ENCODE assay signal across 9 mouse cellular contexts in the genomic region with DNA sequence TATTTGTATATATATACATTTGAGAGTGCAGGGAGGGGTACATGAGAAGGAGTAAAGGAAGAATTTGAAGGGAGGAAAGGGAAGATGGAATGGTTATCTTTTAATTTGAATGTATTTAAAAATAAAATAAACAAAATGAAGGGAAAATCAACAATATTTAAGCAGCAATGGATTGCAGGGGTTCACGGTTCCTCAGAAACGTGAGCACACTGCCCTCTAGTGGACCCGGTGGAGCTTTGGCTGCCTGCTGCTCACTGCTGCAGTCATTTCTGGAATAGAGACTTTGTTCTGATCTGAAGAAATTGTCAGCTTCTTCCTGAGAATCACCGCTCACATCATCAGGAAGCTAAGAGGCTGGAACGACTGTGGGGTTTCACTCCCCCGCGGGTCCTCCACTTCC. TPM values are rescaled to one million over a fixed set of nuclear protein-coding genes. Genes with fewer than 3 reads are reported as not detected.
DNase-seq lines count a peak whose midpoint lies in the region; ATAC-seq lines count a peak whose summit lies in the region.
"Had no signal": no experiment of that assay in that cellular context is flagged by ENCODE, and none has a peak within 500 bp of the region (broad histone marks: within the 10 kb centered on the region; RNA-seq: fewer than 3 reads in every experiment).

No protein-coding gene starts in this region.

- 17% methylated on average over 5 of the region's 7 CpGs for WGBS in forebrain, embryonic 14.5 days
- 32% methylated on average over 5 of the region's 7 CpGs for WGBS in midbrain, embryonic 14.5 days

- ATAC-seq in forebrain, embryonic 14.5 days: peak; percentile 72; the same call in 1 of the 2 replicates
- no peak for ATAC-seq in midbrain, embryonic 14.5 days (ENCODE audit: low FRiP score, low TSS enrichment)

- H3K4me3 ChIP-seq in forebrain, embryonic 14.5 days (ENCODE audit: low read depth, low read length): no peak overlapping the region
- no peak overlapping the region for H3K4me3 ChIP-seq in midbrain, embryonic 14.5 days (replicated peaks; ENCODE audit: low read depth, low read length)

- no peaks in the 10 kb centered on the region for H3K27me3 ChIP-seq in forebrain, embryonic 14.5 days (replicated peaks; ENCODE audit: control insufficient read depth, insufficient read depth, low read length)
- H3K27me3 ChIP-seq in midbrain, embryonic 14.5 days (ENCODE audit: control insufficient read depth, insufficient read depth, low read length): no peaks in the 10 kb centered on the region

- H3K4me2 ChIP-seq in forebrain, embryonic 14.5 days (ENCODE audit: low read length): no peak overlapping the region
- H3K4me2 ChIP-seq in midbrain, embryonic 14.5 days (ENCODE audit: low read length): no peak overlapping the region

- DNase-seq in kidney, postnatal 10 days: peak; percentile 59
- no peak for DNase-seq in kidney, adult 18-20 months
- peak; percentile 5 to 15 for DNase-seq in CD8-positive naive resting alpha-beta T cell, adult 2 months (ENCODE audit: low read depth in 2 of 2, low spot score in 2 of 2)
- peak; percentile 15 for DNase-seq in adipocyte (ENCODE audit: low spot score)
- DNase-seq in forebrain, embryonic 14.5 days (ENCODE audit: low spot score): peak; percentile 76
- peak; percentile 79 for DNase-seq in midbrain, embryonic 14.5 days
- DNase-seq in cerebellum, adult 11-12 months: no peak
- DNase-seq in frontal cortex, postnatal 36 days (ENCODE audit: low spot score in 2 of 2): no peak

- H3K27ac ChIP-seq in forebrain, embryonic 14.5 days (ENCODE audit: low read depth, low read length): no peak overlapping the region
- no peak overlapping the region for H3K27ac ChIP-seq in midbrain, embryonic 14.5 days (replicated peaks; ENCODE audit: low read depth, low read length)
- H3K27ac ChIP-seq: macrophage had no signal

- H3K4me1 ChIP-seq in forebrain, embryonic 14.5 days (ENCODE audit: control insufficient read depth, insufficient read depth, low read length): 0 out of 2 replicates have a peak, but pooled peaks cover 3% of the 10 kb centered on the region
- no peaks in the 10 kb centered on the region for H3K4me1 ChIP-seq in midbrain, embryonic 14.5 days (ENCODE audit: control insufficient read depth, insufficient read depth, low read length)

- no peaks in the 10 kb centered on the region for H3K36me3 ChIP-seq in forebrain, embryonic 14.5 days (ENCODE audit: control insufficient read depth, insufficient read depth, low read length)
- H3K36me3 ChIP-seq in midbrain, embryonic 14.5 days (ENCODE audit: control insufficient read depth, insufficient read depth, low read length): no peaks in the 10 kb centered on the region

- H3K9me3 ChIP-seq in forebrain, embryonic 14.5 days (replicated peaks; ENCODE audit: control insufficient read depth, low read length): no peaks in the 10 kb centered on the region
- no peaks in the 10 kb centered on the region for H3K9me3 ChIP-seq in midbrain, embryonic 14.5 days (ENCODE audit: control insufficient read depth, low read length)

- H3K9ac ChIP-seq in forebrain, embryonic 14.5 days (ENCODE audit: low read length): no peak overlapping the region
- no peak overlapping the region for H3K9ac ChIP-seq in midbrain, embryonic 14.5 days (replicated peaks; ENCODE audit: low read length)

RNA-seq across cellular contexts. Expression of a gene that starts 28.5 kb away (rescaled TPM):
- polyA plus RNA-seq in forebrain, embryonic 14.5 days (2014; fragmentation: Nextera tagmentation; extraction: Ambion mirVana): 0.05 TPM in 2 replicates
- polyA plus RNA-seq in midbrain, embryonic 14.5 days (2014; fragmentation: Nextera tagmentation; extraction: Ambion mirVana): 0.09 TPM in 1 of 2 replicates, not detected in the other
- polyA plus RNA-seq: macrophage had no signal

Comparison
In these comparisons a context has a peak if more than half of its experiments do, and no peak if none do; other contexts are left out.
1. DNase-seq: peak in kidney, postnatal 10 days (single experiment), CD8-positive naive resting alpha-beta T cell, adult 2 months (2 of 2), adipocyte (single experiment), forebrain, embryonic 14.5 days (single experiment) and midbrain, embryonic 14.5 days (single experiment); none in kidney, adult 18-20 months (single experiment), cerebellum, adult 11-12 months (single experiment) and frontal cortex, postnatal 36 days (0 of 2).